Mouse (Mus musculus): ENCODE results near the gene Cdc123. TPM values are rescaled to one million over a fixed set of nuclear protein-coding genes. Genes with fewer than 3 reads are reported as not detected.
"Not testable (repeated sequence)": the region's sequence is repeated elsewhere in the genome, so short reads cannot be mapped to it uniquely, and the experiment has no call there.

The Cdc123 gene
- polyA plus RNA-seq, 1 experiment: 54.6 TPM

GRCm38 (mm10) chr2:5810036-5810718, 34.8 kb downstream of the Cdc123 start:
- no peak for TF ChIP-seq POLR2A (IDR thresholded peaks at IDR 0.05; ENCODE audit: borderline replicate concordance, extremely low read depth, low read depth, low read length)
- TF ChIP-seq CTCF (IDR thresholded peaks at IDR 0.05; ENCODE audit: insufficient read depth, low read length): no peak
- DNase-seq: no peak
- 94% methylated on average over 5 of the region's 5 CpGs for WGBS
- H3K4me1 ChIP-seq (ENCODE audit: control insufficient read depth, insufficient read depth, low read length): no peaks in the 10 kb centered on the region
- no peak overlapping the region for H3K4me3 ChIP-seq (replicated peaks; ENCODE audit: extremely low read depth, low read depth, low read length)

GRCm38 (mm10) chr2:5806201-5806600, 38.8 kb downstream of the Cdc123 start:
- 0 out of 2 replicates have a peak, but pooled peaks have one; percentile 8 for TF ChIP-seq CTCF (IDR thresholded peaks at IDR 0.05; ENCODE audit: insufficient read depth, low read length)
- not testable (repeated sequence) for H3K4me3 ChIP-seq (replicated peaks; ENCODE audit: extremely low read depth, low read depth, low read length); H3K4me1 ChIP-seq (ENCODE audit: control insufficient read depth, insufficient read depth, low read length); DNase-seq
- 82% methylated on average over 3 of the region's 3 CpGs for WGBS

GRCm38 (mm10) chr2:5805228-5805627, 39.7 kb downstream of the Cdc123 start:
- DNase-seq: no peak
- 91% methylated on average over 7 of the region's 7 CpGs for WGBS
- Histone ChIP-seq H3K4me1 (ENCODE audit: control insufficient read depth, insufficient read depth, low read length) (no peaks in the 10 kb centered on the region), H3K4me3 (replicated peaks; ENCODE audit: extremely low read depth, low read depth, low read length) (no peak overlapping the region)
- TF ChIP-seq POLR2A (IDR thresholded peaks at IDR 0.05; ENCODE audit: borderline replicate concordance, extremely low read depth, low read depth, low read length) (no peak), CTCF (IDR thresholded peaks at IDR 0.05; ENCODE audit: insufficient read depth, low read length) (no peak)

GRCm38 (mm10) chr2:5804440-5805045, 40.4 kb downstream of the Cdc123 start:
- TF ChIP-seq CTCF (IDR thresholded peaks at IDR 0.05; ENCODE audit: insufficient read depth, low read length) (no peak), POLR2A (IDR thresholded peaks at IDR 0.05; ENCODE audit: borderline replicate concordance, extremely low read depth, low read depth, low read length) (no peak)
- Histone ChIP-seq H3K4me3 (replicated peaks; ENCODE audit: extremely low read depth, low read depth, low read length) (no peak overlapping the region), H3K4me1 (ENCODE audit: control insufficient read depth, insufficient read depth, low read length) (no peaks in the 10 kb centered on the region)
- 71% methylated on average over 6 of the region's 6 CpGs for WGBS
- no peak for DNase-seq

- H3K4me3 ChIP-seq (replicated peaks; ENCODE audit: extremely low read depth, low read depth, low read length): no peak overlapping the region
- WGBS: 91% methylated on average over 10 of the region's 10 CpGs
- DNase-seq: no peak
- no peaks in the 10 kb centered on the region for H3K4me1 ChIP-seq (ENCODE audit: control insufficient read depth, insufficient read depth, low read length)
- TF ChIP-seq POLR2A (IDR thresholded peaks at IDR 0.05; ENCODE audit: borderline replicate concordance, extremely low read depth, low read depth, low read length) (no peak), CTCF (IDR thresholded peaks at IDR 0.05; ENCODE audit: insufficient read depth, low read length) (no peak)
These were observed 42.9 kb downstream of the Cdc123 start for GRCm38 (mm10) chr2:5801927-5802590.

- no peak overlapping the region for H3K4me3 ChIP-seq (replicated peaks; ENCODE audit: extremely low read depth, low read depth, low read length)
- no peak for DNase-seq
- no peaks in the 10 kb centered on the region for H3K4me1 ChIP-seq (ENCODE audit: control insufficient read depth, insufficient read depth, low read length)
- TF ChIP-seq CTCF (IDR thresholded peaks at IDR 0.05; ENCODE audit: insufficient read depth, low read length) (no peak), POLR2A (IDR thresholded peaks at IDR 0.05; ENCODE audit: borderline replicate concordance, extremely low read depth, low read depth, low read length) (no peak)
- WGBS: 58% methylated on average over 9 of the region's 9 CpGs
These were observed 43.8 kb downstream of the Cdc123 start for GRCm38 (mm10) chr2:5801182-5801640.

- WGBS: 71% methylated on average over 11 of the region's 11 CpGs
- no peak for DNase-seq
These were observed 46.9 kb downstream of the Cdc123 start for GRCm38 (mm10) chr2:5797816-5798672.

GRCm38 (mm10) chr2:5793771-5794170, 51.2 kb downstream of the Cdc123 start:
- TF ChIP-seq CTCF (IDR thresholded peaks at IDR 0.05; ENCODE audit: insufficient read depth, low read length): no peak
- WGBS: 78% methylated on average over 10 of the region's 10 CpGs
- H3K4me1 ChIP-seq (ENCODE audit: control insufficient read depth, insufficient read depth, low read length): no peaks in the 10 kb centered on the region
- no peak for DNase-seq
- no peak overlapping the region for H3K4me3 ChIP-seq (replicated peaks; ENCODE audit: extremely low read depth, low read depth, low read length)

More at GRCm38 (mm10) chr2:5797816-5798672, 46.9 kb downstream of the Cdc123 start:
- TF ChIP-seq CTCF (IDR thresholded peaks at IDR 0.05; ENCODE audit: insufficient read depth, low read length) (no peak), POLR2A (IDR thresholded peaks at IDR 0.05; ENCODE audit: borderline replicate concordance, extremely low read depth, low read depth, low read length) (no peak)
- no peaks in the 10 kb centered on the region for H3K4me1 ChIP-seq (ENCODE audit: control insufficient read depth, insufficient read depth, low read length)
- no peak overlapping the region for H3K4me3 ChIP-seq (replicated peaks; ENCODE audit: extremely low read depth, low read depth, low read length)

GRCm38 (mm10) chr2:5792056-5792455, 52.9 kb downstream of the Cdc123 start:
- WGBS: 92% methylated on average over 5 of the region's 5 CpGs
- no peak overlapping the region for H3K4me3 ChIP-seq (replicated peaks; ENCODE audit: extremely low read depth, low read depth, low read length)
- DNase-seq: no peak
- TF ChIP-seq CTCF (IDR thresholded peaks at IDR 0.05; ENCODE audit: insufficient read depth, low read length): no peak
- no peaks in the 10 kb centered on the region for H3K4me1 ChIP-seq (ENCODE audit: control insufficient read depth, insufficient read depth, low read length)
